Mouse (Mus musculus): ENCODE results near the gene Adal. TPM values are rescaled to one million over a fixed set of nuclear protein-coding genes. Genes with fewer than 3 reads are reported as not detected.

The Adal gene
- polyA plus RNA-seq, 1 experiment from 2014 or later: 33.6 TPM

GRCm38 (mm10) chr2:121169173-121169572, 28.9 kb downstream of the Adal start:
- Histone ChIP-seq H3K9ac (ENCODE audit: low read length) (peak overlapping the region; percentile 26), H3K4me2 (ENCODE audit: low read depth) (peak overlapping the region; percentile 67), H3K27me3 (ENCODE audit: control insufficient read depth, insufficient read depth, low read length) (no peaks in the 10 kb centered on the region), H3K27ac (ENCODE audit: low read depth, low read length) (no peak overlapping the region), H3K36me3 (ENCODE audit: control insufficient read depth, insufficient read depth, low read length) (peaks cover 5% of the 10 kb centered on the region), H3K4me1 (ENCODE audit: control insufficient read depth, insufficient read depth, low read length) (peaks cover 16% of the 10 kb centered on the region), H3K4me3 (ENCODE audit: low read depth, low read length) (peak overlapping the region; percentile 90), H3K9me3 (ENCODE audit: control insufficient read depth, low read length) (no peaks in the 10 kb centered on the region)
- DNase-seq (ENCODE audit: low spot score) (no peak), ATAC-seq (ENCODE audit: insufficient read depth, low FRiP score, low TSS enrichment) (no peak)
- 42% methylated on average over 4 of the region's 4 CpGs for WGBS

- DNase-seq (ENCODE audit: low spot score) (peak; percentile 35), ATAC-seq (ENCODE audit: insufficient read depth, low FRiP score, low TSS enrichment) (no peak)
- H3K4me1 ChIP-seq (ENCODE audit: control insufficient read depth, insufficient read depth, low read length): peaks cover 16% of the 10 kb centered on the region
- H3K27me3 ChIP-seq (ENCODE audit: control insufficient read depth, insufficient read depth, low read length): no peaks in the 10 kb centered on the region
- H3K9me3 ChIP-seq (ENCODE audit: control insufficient read depth, low read length): no peaks in the 10 kb centered on the region
- peak overlapping the region; percentile 90 for H3K4me3 ChIP-seq (ENCODE audit: low read depth, low read length)
- peak overlapping the region; percentile 67 for H3K4me2 ChIP-seq (ENCODE audit: low read depth)
- H3K9ac ChIP-seq (ENCODE audit: low read length): peak overlapping the region; percentile 89; the same call in 1 of the 2 replicates
- H3K27ac ChIP-seq (ENCODE audit: low read depth, low read length): no peak overlapping the region
- WGBS: 10% methylated on average over 9 of the region's 9 CpGs
- peaks cover 5% of the 10 kb centered on the region for H3K36me3 ChIP-seq (ENCODE audit: control insufficient read depth, insufficient read depth, low read length)
These were observed 29.7 kb downstream of the Adal start for GRCm38 (mm10) chr2:121169902-121170301.

- under 1% methylated on average over 38 of the region's 38 CpGs for WGBS
- Histone ChIP-seq H3K9ac (ENCODE audit: low read length) (peak within 1 kb of the TSS; percentile 89), H3K27me3 (ENCODE audit: control insufficient read depth, insufficient read depth, low read length) (no peaks in the 10 kb centered on the region), H3K36me3 (ENCODE audit: control insufficient read depth, insufficient read depth, low read length) (peaks cover 8% of the 10 kb centered on the region), H3K9me3 (ENCODE audit: control insufficient read depth, low read length) (no peaks in the 10 kb centered on the region), H3K4me1 (ENCODE audit: control insufficient read depth, insufficient read depth, low read length) (peaks cover 16% of the 10 kb centered on the region), H3K27ac (ENCODE audit: low read depth, low read length) (peak within 1 kb of the TSS; percentile 73; the same call in 1 of the 2 replicates), H3K4me3 (ENCODE audit: low read depth, low read length) (peak within 1 kb of the TSS; percentile 90), H3K4me2 (ENCODE audit: low read depth) (peak within 1 kb of the TSS; percentile 67)
- DNase-seq (ENCODE audit: low spot score) (no peak), ATAC-seq (ENCODE audit: insufficient read depth, low FRiP score, low TSS enrichment) (peak; percentile 45)
These were observed 30.3 kb downstream of the Adal start, which contains the start of gene Tubgcp4 for GRCm38 (mm10) chr2:121170481-121170971. Gene Tubgcp4, plus strand, starts transcription at chr2:121170654.

- ATAC-seq (ENCODE audit: insufficient read depth, low FRiP score, low TSS enrichment): peak; percentile 88
- under 1% methylated on average over 60 of the region's 66 CpGs for WGBS
These were observed 30.9 kb downstream of the Adal start, which contains the start of gene Zscan29 for GRCm38 (mm10) chr2:121170980-121171742. Gene Zscan29, minus strand, starts transcription at chr2:121171125.

GRCm38 (mm10) chr2:121178828-121179479, 38.7 kb downstream of the Adal start:
- Histone ChIP-seq H3K4me3 (ENCODE audit: low read depth, low read length) (no peak overlapping the region), H3K9ac (ENCODE audit: low read length) (no peak overlapping the region), H3K4me1 (ENCODE audit: control insufficient read depth, insufficient read depth, low read length) (no peaks in the 10 kb centered on the region), H3K27me3 (ENCODE audit: control insufficient read depth, insufficient read depth, low read length) (no peaks in the 10 kb centered on the region), H3K9me3 (ENCODE audit: control insufficient read depth, low read length) (no peaks in the 10 kb centered on the region), H3K36me3 (ENCODE audit: control insufficient read depth, insufficient read depth, low read length) (peaks cover 12% of the 10 kb centered on the region), H3K27ac (ENCODE audit: low read depth, low read length) (no peak overlapping the region), H3K4me2 (ENCODE audit: low read depth) (no peak overlapping the region)
- no peak for DNase-seq (ENCODE audit: low spot score)
- WGBS: 93% methylated on average over 3 of the region's 3 CpGs
- ATAC-seq (ENCODE audit: insufficient read depth, low FRiP score, low TSS enrichment): no peak

More at GRCm38 (mm10) chr2:121170980-121171742, 30.9 kb downstream of the Adal start, which contains the start of gene Zscan29:
- no peaks in the 10 kb centered on the region for H3K27me3 ChIP-seq (ENCODE audit: control insufficient read depth, insufficient read depth, low read length)
- H3K9ac ChIP-seq (ENCODE audit: low read length): peak within 1 kb of the TSS; percentile 89
- peak within 1 kb of the TSS; percentile 90 for H3K4me3 ChIP-seq (ENCODE audit: low read depth, low read length)
- H3K4me2 ChIP-seq (ENCODE audit: low read depth): peak within 1 kb of the TSS; percentile 67
- H3K27ac ChIP-seq (ENCODE audit: low read depth, low read length): peak within 1 kb of the TSS; percentile 73; the same call in 1 of the 2 replicates
- H3K36me3 ChIP-seq (ENCODE audit: control insufficient read depth, insufficient read depth, low read length): peaks cover 7% of the 10 kb centered on the region
- no peaks in the 10 kb centered on the region for H3K9me3 ChIP-seq (ENCODE audit: control insufficient read depth, low read length)
- peak; percentile 95 for DNase-seq (ENCODE audit: low spot score)
- H3K4me1 ChIP-seq (ENCODE audit: control insufficient read depth, insufficient read depth, low read length): peaks cover 16% of the 10 kb centered on the region

- Histone ChIP-seq H3K4me1 (ENCODE audit: control insufficient read depth, insufficient read depth, low read length) (no peaks in the 10 kb centered on the region), H3K27me3 (ENCODE audit: control insufficient read depth, insufficient read depth, low read length) (no peaks in the 10 kb centered on the region), H3K36me3 (ENCODE audit: control insufficient read depth, insufficient read depth, low read length) (peaks cover 11% of the 10 kb centered on the region), H3K9ac (ENCODE audit: low read length) (no peak overlapping the region), H3K9me3 (ENCODE audit: control insufficient read depth, low read length) (no peaks in the 10 kb centered on the region), H3K27ac (ENCODE audit: low read depth, low read length) (no peak overlapping the region), H3K4me2 (ENCODE audit: low read depth) (no peak overlapping the region), H3K4me3 (ENCODE audit: low read depth, low read length) (no peak overlapping the region)
- WGBS: 88% methylated on average over 5 of the region's 5 CpGs
- DNase-seq (ENCODE audit: low spot score): no peak
- ATAC-seq (ENCODE audit: insufficient read depth, low FRiP score, low TSS enrichment): no peak
These were observed 43.2 kb downstream of the Adal start for GRCm38 (mm10) chr2:121183431-121183830.

- H3K9me3 ChIP-seq (ENCODE audit: control insufficient read depth, low read length): no peaks in the 10 kb centered on the region
- DNase-seq (ENCODE audit: low spot score) (no peak), ATAC-seq (ENCODE audit: insufficient read depth, low FRiP score, low TSS enrichment) (no peak)
- H3K27ac ChIP-seq (ENCODE audit: low read depth, low read length): no peak overlapping the region
- H3K9ac ChIP-seq (ENCODE audit: low read length): no peak overlapping the region
- no peak overlapping the region for H3K4me2 ChIP-seq (ENCODE audit: low read depth)
- 94% methylated on average over 7 of the region's 7 CpGs for WGBS
- H3K27me3 ChIP-seq (ENCODE audit: control insufficient read depth, insufficient read depth, low read length): no peaks in the 10 kb centered on the region
- peaks cover 8% of the 10 kb centered on the region for H3K36me3 ChIP-seq (ENCODE audit: control insufficient read depth, insufficient read depth, low read length)
- H3K4me1 ChIP-seq (ENCODE audit: control insufficient read depth, insufficient read depth, low read length): no peaks in the 10 kb centered on the region
- no peak overlapping the region for H3K4me3 ChIP-seq (ENCODE audit: low read depth, low read length)
These were observed 43.9 kb downstream of the Adal start for GRCm38 (mm10) chr2:121184142-121184541.

GRCm38 (mm10) chr2:121188530-121188929, 48.3 kb downstream of the Adal start:
- Histone ChIP-seq H3K4me2 (ENCODE audit: low read depth) (no peak overlapping the region), H3K27ac (ENCODE audit: low read depth, low read length) (no peak overlapping the region), H3K4me1 (ENCODE audit: control insufficient read depth, insufficient read depth, low read length) (no peaks in the 10 kb centered on the region), H3K9ac (ENCODE audit: low read length) (no peak overlapping the region), H3K36me3 (ENCODE audit: control insufficient read depth, insufficient read depth, low read length) (peaks cover 17% of the 10 kb centered on the region), H3K27me3 (ENCODE audit: control insufficient read depth, insufficient read depth, low read length) (no peaks in the 10 kb centered on the region), H3K4me3 (ENCODE audit: low read depth, low read length) (no peak overlapping the region), H3K9me3 (ENCODE audit: control insufficient read depth, low read length) (no peaks in the 10 kb centered on the region)
- 76% methylated on average over 1 of the region's 1 CpGs for WGBS
- ATAC-seq (ENCODE audit: insufficient read depth, low FRiP score, low TSS enrichment) (no peak), DNase-seq (ENCODE audit: low spot score) (no peak)
